Mouse (Mus musculus) E14TG2a.4 (cell line): ENCODE measurements around the gene Urb1.

Experiments used
- CTCF ChIP-seq: conservative IDR thresholded peaks from 2 replicates; pipeline ENCODE4 v1.5.1; 2014; ENCODE audit warnings: low read length
- NANOG ChIP-seq: IDR thresholded peaks from 2 replicates; pipeline ENCODE4 v1.6.1; 2014; ENCODE audit warnings: borderline replicate concordance, low read length, mixed read lengths

GRCm38 (mm10) chr16:90794708-90795107 lies 15.5 kb downstream of the Urb1 start:
- TF ChIP-seq CTCF (no peak), NANOG (no peak)
